Mouse (Mus musculus): Measurements from ENCODE around the gene Chek2.
"Not testable (repeated sequence)": the region's sequence is repeated elsewhere in the genome, so short reads cannot be mapped to it uniquely, and the experiment has no call there.

The Chek2 gene

DNA sequence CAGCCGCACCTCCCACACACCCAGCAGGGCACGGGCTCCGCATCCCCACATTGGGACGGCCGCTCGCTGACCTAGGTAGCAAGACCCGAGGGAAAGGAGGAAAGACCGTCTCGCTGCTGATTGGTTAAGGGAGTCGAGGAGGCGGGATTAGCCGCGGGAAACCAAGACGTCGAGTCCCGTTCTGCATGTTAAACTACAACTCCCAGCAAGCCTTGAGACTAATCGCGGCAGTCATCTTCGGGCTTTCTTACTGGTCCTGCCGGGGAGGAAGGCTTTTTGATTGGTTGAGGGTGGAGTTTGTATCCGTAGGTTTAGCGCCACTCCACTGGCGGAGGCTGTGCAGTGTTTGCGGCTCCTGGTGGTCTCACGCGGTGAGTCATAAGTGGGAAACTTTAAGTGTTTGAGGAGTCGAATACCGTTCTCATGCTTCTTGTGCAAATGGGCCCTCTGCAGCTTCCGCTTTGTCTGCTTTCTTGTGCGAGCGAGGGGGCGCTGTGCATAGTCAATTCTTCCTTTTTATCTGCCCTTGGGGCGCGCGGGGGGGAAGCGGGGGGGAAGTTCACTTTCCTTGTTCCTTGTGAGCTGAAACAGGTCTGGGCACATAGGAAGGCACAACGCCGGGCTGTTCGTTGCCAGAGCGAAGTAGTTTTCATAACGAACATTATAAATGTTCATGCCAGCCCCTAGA, at the start of gene Chek2, which contains the start of gene Hscb:
Gene Chek2, plus strand, starts transcription at position 302 of the 688 bp plus-strand sequence.
Gene Hscb, minus strand, starts transcription at position 100 of the 688 bp plus-strand sequence.
- peak; percentile 100 for DNase-seq (ENCODE audit: low read depth, low spot score)

DNA sequence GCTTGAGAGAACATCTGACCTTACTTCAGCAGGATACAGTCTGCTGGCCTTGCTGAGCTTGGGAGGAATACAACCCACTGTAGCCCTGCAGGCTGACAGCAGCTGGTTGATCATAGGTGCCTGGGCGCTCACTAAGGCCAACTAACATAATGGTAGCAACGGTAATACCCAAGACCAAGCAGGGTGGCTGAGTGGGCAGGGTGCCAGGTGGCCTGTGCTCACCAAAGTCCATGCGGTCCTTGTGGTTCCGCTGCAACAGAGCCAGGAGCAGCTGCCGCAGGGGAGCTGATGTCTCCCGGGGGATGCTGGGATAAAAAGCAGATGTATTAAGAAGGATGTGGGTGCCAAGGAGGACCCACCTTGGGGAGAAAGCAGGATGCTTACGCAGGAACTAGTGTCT, 45.4 kb upstream of the Chek2 start:
- no peak for DNase-seq (ENCODE audit: low read depth, low spot score)

DNA sequence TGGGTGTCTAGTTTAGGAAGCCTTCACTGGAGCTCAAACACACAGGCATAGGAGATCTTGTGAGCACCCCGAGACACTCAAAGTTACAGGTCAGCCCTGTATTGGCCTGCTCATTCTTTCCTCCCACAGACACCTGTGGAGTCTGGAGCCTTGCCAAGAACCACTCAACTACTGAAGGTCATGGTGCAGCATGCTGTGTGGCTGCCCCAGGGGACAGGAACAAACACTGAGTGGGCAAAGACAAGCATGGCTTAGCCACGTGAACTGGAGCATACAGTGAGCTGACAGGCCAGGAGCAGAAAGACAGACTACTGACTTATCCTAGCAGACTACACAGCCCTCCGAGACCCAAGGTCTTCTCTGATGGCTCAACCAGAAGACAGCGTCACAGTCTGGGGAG, 42.1 kb upstream of the Chek2 start:
- no peak for DNase-seq (ENCODE audit: low read depth, low spot score)

DNA sequence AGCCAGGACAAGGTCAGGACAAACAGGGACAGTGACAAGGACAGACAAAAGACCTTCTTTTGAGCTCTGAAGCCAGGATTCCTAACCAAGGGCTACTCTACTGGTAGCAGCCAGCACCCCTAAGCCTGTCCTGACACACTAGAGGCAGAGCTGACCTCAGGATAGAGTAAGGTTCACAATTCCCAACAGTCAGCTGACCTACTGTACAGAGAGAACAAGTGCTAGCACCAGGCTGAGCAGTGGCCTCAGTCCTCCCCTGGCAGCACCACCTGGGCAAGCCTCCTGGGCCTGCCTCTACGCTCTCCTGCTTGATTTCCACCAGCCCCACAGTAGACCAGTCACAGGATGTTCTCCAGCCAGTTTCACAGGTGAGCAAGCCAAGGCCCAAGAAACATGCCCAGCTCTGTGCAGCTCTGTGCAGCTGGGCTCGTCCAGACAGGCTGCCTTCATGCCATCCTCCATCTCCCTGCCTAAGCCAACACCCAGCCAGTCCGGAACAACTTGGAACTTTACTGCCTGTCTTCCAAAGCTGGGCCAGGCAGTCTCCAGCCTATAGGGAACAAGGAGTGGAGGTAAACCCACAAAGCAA, 38.6 kb upstream of the Chek2 start:
- no peak for DNase-seq (ENCODE audit: low read depth, low spot score)

DNA sequence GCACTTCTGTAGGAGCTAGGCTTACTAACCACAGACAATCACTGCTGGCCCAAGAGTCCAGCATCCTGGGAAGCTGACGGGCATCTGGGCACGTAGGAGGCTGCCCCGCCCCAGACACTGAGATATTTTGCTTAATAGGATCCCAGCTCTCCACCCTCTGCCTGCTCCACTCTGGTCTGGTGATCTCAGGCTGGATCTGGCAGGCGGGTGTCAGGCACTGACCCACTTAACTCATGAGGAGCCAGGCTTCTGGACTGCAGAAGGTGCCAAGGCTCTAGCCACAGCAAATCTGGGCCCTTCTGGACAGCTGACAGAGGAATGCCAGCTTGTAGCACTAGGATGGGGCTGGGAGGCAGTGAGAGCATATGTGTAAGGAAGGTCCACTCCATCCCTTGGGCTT, 37.6 kb upstream of the Chek2 start:
- DNase-seq (ENCODE audit: low read depth, low spot score), result no peak

DNA sequence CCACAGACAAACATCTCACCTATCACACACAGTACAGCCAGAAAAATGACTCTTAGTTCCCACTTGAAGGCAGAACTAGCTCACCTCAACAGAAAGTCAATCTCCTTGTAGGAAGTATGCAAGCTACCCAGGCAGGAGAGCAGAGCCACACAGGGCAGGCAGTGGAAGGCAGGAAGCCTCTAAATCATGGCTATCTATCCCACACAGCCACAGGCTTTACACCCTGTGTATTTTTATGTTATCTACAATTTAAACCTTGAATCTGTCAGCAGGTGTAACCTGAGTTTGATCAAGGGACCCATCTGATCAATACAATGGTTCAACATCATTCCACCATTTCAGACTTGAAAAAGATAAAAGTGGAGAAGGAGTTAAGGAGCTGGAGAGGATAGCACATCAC, 37.0 kb upstream of the Chek2 start:
- DNase-seq (ENCODE audit: low read depth, low spot score), result no peak

DNA sequence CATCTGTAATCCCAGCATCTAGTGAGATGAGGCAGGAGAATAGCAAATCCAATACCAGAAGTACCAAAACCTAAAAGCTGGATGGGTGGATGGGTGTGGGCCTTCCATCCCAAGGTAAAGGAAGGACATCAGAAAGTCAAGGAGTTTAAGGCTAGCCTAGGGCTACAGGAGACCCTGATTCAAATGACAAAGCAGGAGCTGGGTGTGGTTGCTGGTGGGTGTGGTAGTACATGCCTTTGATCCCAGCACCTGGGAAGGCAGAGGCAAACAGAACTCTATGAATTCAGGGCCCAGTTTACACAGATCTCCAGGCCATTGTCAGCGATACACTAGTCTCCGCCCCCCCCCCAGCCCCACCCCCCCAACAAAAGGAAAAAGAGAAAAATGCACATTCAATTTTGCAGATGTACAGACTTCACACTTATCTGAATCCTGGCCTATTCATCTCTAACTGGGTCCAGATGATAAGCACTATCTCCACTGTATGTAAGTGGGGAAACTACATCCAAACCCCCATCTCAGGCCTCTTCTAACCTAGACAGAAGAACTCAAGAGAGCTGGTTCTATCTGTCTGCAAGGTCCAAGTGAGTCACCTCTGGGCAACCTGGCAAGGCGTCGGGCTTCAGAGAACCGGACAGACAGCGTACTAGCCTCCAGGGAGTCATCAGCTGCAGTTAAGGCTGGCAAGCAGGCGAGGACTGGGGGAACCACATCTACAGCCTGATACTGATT, 35.6 kb upstream of the Chek2 start:
- no peak for DNase-seq (ENCODE audit: low read depth, low spot score)

DNA sequence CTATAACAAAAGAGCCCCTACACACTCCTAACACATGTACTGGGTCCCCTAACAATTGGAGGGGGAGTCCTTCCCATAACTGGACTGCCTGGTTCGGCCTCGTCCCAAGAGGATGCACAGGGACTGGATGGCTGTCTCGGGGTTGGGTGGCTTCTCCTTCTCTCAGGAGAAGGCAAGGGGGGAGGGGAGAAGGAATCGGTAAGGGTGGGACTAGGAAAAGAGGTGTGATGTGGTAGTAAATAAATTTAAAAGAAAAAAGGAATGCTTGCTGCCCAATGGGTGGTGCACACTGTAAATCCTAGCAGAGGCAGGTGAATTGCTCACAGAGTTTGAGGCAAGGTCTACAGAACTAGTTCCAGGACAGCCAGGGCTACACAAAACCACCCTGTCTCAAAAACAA, 33.6 kb upstream of the Chek2 start:
- no peak for DNase-seq (ENCODE audit: low read depth, low spot score)

DNA sequence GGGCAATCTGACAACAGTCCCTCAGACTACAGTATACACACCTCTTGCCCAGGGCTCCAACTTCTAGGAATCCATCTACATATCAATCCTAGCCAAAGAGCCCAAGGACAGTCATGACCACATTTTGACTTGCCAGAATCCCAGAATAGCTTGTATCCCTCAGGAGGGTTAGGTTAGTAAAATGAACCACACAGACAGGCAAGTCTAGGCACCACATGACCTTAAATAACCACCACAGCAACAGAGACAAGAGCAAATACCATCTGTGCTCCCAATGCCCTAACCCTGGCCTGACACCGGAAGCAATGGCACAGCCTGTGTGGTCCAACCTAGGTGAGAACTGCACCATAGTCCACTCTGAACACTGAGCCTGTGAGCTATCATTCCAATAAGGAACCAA, 33.1 kb upstream of the Chek2 start:
- DNase-seq (ENCODE audit: low read depth, low spot score), result no peak

DNA sequence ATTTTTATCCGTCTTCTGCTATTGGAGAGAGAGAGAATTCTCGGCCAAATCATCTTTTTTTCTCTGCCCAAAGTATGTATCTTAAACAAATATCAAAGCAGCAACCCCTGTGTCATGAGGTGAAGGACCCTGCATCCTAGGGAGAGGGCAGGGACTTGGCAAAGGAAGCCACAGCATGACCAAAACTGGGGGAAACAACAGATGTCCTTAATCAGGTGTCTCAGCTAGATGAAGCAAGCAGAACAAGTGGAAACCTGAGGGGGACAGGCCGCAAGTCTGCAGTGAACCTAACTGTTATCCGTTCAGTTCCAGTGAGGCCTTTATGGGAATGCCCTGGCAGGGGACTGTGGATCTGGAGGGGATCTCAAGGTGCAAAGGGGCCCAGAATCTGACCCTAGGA, 32.3 kb upstream of the Chek2 start:
- DNase-seq (ENCODE audit: low read depth, low spot score), result no peak

DNA sequence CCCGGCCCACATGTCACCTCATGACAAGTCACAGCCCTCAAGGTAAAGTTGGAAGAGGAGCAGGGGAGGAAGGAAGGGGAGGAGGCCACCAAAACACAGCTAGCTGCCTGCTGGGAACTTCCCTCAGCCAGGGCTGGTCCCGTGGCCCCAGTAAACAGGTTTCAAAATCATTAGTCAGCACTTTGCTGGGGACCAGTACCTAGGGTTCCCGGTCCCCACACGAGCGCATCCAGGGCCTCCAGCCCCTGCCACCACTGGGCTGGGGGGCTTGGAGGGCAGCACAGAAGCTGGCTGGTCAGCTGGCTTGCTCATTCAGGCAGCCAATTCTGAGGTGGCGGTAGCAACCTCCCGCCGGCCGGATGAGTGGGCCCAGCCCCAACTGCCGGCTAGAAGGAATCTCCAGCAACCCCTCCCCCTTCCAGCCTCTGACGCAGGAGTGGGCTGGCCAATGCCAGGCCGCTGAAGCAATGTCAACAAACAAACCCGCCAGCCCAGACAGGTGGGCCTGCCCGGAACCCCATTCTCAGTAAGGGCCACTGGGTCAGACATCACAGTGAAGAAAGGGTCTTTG, 31.6 kb upstream of the Chek2 start:
- DNase-seq (ENCODE audit: low read depth, low spot score), result peak; percentile 88

DNA sequence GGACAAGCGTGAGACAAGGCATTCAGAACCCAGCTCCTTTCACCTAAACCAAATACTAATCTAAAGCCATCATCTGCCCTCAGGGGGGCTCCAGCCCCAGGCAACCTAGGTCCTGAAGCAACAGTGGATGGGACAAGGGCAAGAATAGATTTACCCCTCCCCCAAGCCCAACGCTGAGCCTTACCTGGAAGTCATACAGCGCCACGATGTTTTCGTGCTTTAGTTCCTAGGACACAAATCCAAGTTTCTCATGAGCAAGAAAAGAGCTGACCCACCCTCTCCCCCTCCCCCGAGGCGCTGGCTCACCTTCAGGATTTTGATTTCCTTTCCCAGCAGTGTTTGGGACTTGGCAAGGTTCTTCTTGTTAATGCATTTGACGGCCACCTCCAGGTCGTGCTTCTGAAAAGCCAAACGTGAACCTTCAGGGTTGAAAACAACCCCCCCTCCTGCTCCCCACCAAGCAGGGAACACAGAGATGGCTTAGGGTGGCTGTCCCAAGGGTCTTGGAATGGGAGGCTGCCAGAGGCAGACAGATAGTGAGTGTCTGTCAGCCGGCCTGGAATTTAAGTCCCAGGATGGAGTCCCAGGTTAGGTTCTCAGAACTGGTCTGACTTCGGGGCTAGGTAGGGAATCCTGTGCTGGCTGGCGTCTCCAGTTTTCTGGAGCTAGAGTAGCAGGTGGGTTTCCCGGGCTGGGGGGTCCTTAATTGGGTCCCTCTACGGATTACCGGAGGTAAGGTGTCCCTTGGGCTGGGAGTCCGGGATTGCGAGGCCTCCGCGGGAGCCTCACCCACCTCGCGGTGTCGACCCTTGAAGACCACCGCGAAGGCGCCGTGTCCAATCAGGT, 30.7 kb upstream of the Chek2 start:
- DNase-seq (ENCODE audit: low read depth, low spot score), result peak; percentile 52

DNA sequence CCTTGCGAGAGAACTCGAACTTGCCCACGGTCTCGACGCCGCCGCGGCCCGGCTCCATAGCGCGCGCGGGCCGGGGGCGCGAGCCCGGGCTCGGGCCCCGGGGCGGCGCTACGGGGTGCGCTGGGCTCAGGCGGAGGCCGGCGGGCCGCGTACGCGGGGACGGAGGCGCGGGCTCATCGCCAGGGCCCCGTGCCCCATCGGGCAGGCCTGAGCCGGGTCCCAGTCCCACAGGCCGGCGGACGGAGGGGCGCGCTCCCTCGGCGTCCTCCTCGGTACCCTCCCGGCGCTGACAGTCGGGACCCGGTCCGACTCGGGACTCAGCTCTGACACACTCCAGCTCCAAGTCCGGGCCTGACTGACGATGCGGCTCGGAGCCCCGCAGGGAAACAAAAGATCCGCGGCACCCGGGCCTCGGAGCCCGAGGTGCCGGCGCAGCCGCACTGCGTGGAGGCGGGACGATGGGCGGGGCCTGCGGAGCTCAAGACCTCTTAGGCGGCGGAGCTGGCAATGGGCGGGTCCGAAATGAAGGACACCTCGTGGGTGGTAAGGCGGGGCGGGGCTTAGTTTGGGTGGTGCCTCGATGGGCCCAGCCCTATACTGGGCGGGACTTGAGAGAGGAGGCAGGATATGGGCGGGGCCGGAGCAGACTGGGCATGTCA, 30.0 kb upstream of the Chek2 start, which contains the start of gene Ulk1:
Gene Ulk1, minus strand, starts transcription at position 431 of the 659 bp plus-strand sequence.
- DNase-seq (ENCODE audit: low read depth, low spot score), result peak; percentile 98

DNA sequence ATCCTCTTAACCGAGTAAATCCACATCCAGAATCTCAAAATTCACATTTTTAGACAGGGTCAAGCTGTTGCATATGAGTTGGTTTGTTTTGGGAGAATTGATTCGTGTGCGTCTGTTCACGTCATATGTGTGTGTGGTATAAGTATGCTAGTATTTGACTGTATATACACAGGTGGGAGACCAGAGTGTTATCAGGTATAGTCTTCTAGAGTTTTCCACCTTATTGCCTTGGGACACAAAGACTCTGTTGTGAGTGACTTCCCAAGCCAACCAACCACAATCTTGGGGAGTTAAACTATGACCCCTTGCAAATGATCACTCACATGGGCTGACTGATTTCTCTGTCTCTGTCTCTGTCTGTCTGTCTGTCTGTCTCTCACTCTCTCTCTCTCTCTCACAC, 15.4 kb upstream of the Chek2 start:
- no peak for DNase-seq (ENCODE audit: low read depth, low spot score)

DNA sequence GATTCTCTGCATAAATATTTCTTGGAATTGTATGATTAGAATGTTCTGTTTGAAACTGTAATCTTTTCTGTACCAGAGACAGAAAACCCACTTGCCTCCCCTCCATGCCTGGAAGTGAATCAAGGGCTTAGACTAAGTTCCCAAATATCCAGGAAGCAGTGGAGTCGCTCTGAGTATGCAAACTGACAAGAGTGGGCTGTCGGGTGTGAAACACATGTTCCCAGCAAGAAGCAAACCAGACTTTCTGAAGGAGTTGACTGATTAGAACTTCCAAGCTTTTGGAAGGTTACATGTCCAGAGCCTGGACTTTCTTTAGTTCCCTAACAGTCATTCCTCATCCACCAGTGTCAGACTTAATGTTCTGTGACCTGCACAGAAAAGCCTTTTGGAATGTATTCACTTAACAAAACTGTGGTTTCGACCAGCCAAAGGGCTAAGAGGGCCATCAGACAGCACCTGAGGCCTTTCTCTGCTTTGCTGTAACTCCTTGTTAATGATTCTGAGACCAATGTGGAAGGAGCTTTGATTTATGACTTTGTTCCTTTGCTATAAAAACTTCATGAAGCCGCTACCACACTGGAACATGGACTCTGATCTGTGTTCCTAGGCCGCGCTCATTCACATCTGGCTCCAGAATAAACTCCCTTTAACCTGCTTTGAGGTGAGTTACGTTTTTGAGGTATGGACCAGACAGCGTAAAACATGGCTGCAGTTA, 12.8 kb upstream of the Chek2 start:
- no peak for DNase-seq (ENCODE audit: low read depth, low spot score)

DNA sequence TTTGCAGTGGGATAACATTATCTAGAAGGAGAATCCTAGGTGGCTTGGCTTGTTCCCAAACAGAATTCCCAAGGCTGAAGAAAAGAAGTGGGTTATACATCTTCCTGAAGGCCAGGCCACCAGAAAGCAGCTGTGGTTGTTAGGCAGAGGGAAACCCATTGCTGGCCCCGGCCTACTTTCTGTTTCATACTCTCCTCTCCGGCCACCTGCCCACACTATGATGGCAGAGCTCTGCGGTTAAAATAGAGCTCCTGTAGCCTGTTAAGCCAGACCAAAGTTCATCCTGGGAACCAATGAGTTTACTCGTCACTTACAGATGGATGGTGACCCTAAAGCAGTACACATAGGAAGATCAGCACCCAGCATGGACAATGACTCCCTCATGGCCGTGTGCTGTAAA, 12.2 kb upstream of the Chek2 start:
- no peak for DNase-seq (ENCODE audit: low read depth, low spot score)

DNA sequence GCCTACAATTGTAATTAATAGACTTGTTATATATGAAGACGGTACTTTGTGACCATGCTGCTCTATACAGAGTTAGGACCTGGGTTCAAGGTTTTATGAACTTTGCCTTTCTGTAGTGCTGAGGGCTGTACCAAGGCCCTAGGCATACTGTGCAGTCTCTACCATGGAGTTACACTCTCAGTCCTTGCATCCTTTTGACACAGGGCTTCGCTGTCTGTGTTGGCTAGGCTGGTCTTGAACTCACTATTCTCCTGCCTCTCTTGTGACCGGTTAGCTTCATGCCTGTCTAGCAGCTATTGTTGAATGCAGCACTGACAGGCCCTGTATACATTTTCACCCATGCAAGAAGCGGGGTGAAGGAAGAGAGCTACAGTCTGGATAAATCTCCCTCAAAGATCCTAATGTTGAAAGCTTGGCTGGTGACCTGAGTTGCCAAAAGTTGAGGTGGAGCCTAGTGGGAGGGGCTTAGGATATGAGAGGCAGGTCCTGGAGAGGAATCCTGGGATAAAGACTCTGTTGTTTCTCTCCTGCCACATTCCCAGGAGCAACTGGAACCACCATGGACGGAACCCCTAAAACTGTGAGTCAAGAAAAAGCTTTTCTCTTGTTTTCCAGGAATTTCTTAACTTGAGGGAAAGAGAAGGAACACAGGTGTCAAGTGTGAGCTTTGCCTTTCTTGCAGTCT, 8.6 kb upstream of the Chek2 start:
- DNase-seq (ENCODE audit: low read depth, low spot score), result no peak

DNA sequence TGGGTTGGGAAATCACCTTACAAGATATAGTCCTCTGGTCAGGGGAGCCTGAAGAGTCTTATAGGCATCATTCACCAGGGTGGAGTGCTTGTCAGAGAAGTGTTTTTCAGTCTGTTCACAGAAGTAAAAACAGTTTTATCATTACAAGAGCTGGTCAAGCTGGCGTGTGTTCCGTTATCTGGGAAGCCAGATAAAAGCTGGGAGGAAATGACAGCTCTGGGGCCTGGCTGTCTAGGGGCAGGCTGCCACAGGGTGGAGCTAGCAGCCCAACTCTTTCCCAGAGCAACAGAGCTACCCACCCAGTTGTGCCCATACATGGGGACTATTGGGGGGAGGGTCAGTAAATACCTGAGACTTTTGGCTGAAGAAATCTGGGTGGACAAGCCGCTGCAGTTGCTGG, 3.8 kb upstream of the Chek2 start:
- peak; percentile 18 for DNase-seq (ENCODE audit: low read depth, low spot score)

DNA sequence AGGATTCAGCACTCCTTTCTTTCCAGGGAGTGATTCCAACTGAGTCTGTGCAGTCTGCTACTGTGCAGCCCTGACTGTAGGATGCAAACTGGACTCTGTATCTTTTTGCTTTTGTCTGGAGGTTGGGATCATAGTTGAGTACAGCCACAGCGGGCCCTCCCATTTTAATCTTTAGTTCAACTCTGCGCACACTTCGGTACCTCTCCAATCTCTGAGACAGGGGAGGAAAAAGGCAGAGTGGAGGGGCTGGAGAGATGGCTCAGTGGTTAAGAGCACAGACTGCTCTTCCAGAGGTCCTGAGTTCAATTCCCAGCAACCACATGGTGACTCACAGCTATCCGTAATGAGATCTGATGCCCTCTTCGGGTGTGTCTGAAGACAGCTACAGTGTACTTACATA, 1.8 kb upstream of the Chek2 start:
- not testable (repeated sequence) for DNase-seq (ENCODE audit: low read depth, low spot score)

Measured in 3T3-L1 (cell line).